Mouse (Mus musculus) heart, postnatal 25 days (tissue): ENCODE data around the gene Krtap9-5. TPM values are rescaled to one million over a fixed set of nuclear protein-coding genes. Genes with fewer than 3 reads are reported as not detected.

ENCODE experiments used
- DNase-seq: peaks from one replicate; pipeline ENCODE4 v3.0.0; 2022; ENCODE audit warnings: low spot score
- intact Hi-C: fragments of 180-260 bp; cut with DNase I; formaldehyde crosslinking; loops from one replicate; pipeline ENCODE4 v1.15.1; 2025
- total RNA-seq, 2 experiments: library from RNA; stranded (reverse); gene quantifications; 2 replicates each; pipeline ENCODE4 v1.2.3; 2021

Gene Krtap9-5
- total RNA-seq, result not detected

DNA sequence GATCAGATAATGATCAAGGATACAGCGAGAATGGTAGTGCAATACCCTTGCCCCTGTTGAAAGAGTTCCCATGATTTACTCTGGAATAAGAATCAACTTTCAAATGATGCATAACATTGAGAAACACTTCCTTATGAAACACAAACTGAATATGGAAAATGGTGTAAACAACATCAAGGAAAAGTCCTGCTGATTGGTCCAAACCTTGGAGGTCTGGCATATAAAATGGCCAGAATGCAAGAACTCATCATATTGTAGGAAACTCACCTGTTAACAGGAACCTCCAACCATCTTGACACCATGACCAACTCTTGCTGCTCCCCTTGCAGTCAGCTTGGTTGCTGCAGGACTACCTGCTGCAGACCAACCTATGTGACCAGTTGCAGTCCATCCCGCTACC, at the start of gene Krtap9-5:
TSS of gene Krtap9-5 (plus strand) at position 301 of the 400 bp plus-strand sequence.
- DNase-seq, result no peak
- intact Hi-C loops, result no loop called here

DNA sequence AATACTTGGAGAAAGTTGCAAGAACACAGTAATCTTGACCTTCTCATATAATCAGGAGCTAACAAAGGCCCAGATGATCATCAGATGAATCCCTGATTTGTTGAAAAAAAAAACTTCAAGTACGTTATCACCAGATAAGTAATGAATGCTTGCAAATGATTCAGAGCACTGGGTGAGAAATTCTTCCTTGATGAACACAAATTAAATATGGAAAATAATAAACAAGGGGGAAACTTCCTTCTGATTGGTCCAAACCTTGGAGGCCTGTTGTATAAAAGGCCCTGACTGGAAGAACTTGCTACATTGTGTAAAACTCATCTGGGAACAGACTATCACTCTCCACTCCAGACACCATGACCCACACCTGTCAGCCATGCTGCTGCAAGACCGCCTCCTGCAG, 40.7 kb upstream of the Krtap9-5 start, which contains the start of gene Krtap31-1:
TSS of gene Krtap31-1 (plus strand) at position 301 of the 400 bp plus-strand sequence.
- intact Hi-C loops, result no loop called here
- no peak for DNase-seq

DNA sequence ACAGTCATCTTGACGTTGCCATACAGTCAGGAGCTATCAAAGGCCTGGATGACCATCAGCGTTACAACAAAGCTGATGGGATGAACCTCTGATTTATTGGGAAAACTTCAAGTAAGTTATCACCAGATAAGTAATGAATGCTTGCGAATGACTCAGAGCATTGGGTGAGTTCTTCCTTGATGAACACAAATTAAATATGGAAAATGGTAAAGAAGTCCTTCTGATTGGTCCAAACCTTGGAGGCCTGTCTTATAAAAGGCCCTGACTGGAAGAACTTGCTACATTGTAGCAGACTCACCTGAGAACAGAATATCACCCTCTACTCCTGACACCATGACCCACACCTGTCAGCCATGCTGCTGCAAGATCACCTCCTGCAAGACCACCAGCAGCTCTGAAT, 33.8 kb upstream of the Krtap9-5 start, which contains the start of gene Gm11565:
TSS of gene Gm11565 (plus strand) at position 301 of the 400 bp plus-strand sequence.
- no peak for DNase-seq
- intact Hi-C loops, result no loop called here

DNA sequence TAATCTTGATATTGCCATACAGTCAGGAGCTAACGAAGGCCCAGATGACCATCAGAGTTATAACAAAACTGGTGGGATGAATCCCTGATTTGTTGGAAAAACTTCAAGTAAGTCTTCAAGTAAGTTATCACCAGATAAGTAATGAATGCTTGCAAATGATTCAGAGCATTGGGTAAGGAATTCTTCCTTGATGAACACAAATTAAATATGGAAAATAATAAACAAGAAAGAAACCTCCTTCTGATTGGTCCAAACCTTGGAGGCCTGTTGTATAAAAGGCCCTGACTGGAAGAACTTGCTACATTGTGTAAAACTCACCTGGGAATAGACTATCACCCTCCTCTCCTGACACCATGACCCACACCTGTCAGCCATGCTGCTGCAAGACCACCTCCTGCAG, 12.3 kb upstream of the Krtap9-5 start, which contains the start of gene Krtap31-2:
TSS of gene Krtap31-2 (plus strand) at position 301 of the 400 bp plus-strand sequence.
- intact Hi-C loops, result no loop called here
- no peak for DNase-seq

DNA sequence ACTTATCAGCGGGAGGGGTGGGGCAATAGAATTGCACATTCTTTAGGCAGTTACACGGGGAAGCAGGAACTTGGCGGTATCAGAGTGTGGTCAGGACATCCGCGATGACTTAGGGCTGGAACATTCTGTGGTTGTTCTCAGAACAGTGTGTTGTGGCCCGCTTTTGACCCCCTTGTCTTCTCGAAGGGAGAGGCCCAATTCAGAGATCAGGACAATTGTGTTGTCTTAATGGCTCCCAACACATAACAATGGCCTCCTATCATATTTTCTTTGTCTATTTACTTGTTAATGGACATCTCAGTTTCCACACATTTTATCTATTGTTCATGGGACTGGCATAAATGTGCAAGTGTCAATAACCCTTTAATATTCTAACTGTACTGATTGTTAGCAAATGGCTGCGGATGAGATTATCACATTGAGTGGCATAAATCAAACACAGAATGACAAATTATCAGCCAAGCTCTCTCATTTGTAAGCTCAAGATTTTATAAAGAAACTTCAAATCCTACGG, 10.5 kb upstream of the Krtap9-5 start:
- DNase-seq, result no peak
- intact Hi-C loops, result no loop called here

DNA sequence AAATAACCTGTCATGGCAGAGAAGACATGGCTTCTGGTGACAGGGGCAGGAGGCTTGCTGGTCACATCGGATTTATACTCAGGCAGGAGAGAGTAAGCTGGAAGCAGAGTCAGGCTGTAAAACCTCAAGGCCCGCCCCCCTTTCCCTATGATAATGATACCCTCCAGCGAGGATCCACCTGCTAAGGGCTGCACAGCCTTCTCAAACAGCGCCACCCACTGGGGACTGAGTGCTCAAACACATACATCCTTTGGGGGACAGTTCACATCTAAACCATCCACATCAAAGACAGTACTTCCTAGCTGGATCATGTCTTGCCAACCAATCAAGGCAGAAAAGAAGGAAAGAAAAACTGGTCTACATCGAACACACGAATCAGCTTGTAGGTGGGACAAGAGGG, 15.9 kb downstream of the Krtap9-5 start:
- DNase-seq, result no peak
- intact Hi-C loops, result no loop called here

DNA sequence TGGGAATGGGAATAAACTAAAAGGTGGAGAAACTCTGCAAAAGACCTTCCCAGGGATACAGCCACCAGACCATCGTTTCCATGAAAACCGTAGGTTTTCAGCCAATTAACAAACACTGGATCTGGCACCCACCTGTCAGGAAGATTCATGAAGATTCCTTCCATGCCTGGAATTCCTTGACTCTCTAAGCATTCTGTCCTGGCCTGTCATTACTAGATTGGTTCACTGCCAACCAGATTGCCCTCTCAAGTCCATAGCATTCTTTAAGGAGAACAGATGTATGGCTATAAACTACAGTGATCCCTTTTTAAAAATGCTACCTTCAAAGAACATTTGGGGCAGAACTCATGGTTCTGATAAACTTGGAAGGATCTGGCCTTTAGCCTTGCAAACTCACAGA, 17.7 kb downstream of the Krtap9-5 start:
- intact Hi-C loops, result no loop called here

DNA sequence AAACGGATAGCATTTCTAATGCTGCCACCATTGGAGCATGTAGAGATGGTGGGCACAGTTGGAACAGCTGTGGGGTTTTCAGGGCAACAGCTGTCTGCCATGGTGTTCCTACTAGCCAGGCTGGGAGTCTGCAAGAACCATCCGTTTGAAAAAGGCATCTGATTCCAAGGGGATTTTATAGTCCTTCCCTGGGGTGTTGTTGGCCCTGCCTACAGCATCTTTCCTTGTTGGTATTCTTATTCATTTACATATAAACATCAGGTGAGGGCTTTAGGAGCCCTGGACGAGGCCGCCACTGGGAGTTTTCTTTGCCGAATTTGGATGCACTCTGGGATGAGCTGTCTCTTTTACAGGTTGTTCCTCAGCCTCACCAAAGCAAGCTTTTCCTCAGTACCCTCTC, 30.7 kb downstream of the Krtap9-5 start, which contains the start of gene Krtap29-1:
TSS of gene Krtap29-1 (minus strand) at position 101 of the 400 bp plus-strand sequence.
- no peak for DNase-seq
- intact Hi-C loops, result no loop called here

More for the DNA sequence above, 17.7 kb downstream of the Krtap9-5 start:
- no peak for DNase-seq

DNA sequence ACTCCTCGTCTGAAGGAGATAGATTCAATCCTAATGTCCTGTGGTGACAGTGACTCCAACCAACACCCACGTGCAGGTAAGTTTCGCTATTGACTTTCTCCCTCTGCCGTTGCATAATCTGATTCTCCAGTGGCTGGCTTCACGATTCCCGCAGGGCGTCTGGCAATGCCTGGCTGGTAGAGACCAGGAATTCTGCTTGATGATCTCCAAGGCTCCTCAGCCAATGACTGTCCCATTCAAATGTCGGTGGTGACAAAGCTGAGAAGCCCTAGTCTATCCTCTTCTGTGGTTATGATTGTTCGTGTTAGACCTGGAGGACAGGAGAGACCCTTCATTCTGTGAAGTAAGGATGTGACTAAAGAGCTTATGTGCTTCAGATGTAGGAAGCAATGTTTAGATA, 34.5 kb downstream of the Krtap9-5 start:
- intact Hi-C loops, result no loop called here
- DNase-seq, result no peak

DNA sequence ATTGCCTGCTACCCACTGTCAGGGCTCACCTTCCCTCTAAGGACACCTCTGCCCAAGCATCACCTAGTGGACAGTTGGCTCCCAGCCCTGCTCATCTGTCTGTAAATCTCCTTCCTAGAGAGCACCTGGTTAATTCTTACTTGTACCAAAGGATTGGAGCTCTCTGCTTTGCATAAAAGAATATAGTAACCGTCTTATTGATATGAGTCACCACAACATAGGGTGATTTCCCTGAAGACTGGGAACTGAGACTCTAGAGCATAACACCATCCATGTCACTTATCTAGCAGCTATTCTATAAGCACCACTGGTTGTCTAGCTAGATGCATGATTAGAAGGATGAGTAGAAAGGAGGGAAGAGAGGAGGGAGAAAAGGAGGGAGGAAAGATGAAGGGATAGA, 35.2 kb downstream of the Krtap9-5 start:
- intact Hi-C loops, result no loop called here
- no peak for DNase-seq

DNA sequence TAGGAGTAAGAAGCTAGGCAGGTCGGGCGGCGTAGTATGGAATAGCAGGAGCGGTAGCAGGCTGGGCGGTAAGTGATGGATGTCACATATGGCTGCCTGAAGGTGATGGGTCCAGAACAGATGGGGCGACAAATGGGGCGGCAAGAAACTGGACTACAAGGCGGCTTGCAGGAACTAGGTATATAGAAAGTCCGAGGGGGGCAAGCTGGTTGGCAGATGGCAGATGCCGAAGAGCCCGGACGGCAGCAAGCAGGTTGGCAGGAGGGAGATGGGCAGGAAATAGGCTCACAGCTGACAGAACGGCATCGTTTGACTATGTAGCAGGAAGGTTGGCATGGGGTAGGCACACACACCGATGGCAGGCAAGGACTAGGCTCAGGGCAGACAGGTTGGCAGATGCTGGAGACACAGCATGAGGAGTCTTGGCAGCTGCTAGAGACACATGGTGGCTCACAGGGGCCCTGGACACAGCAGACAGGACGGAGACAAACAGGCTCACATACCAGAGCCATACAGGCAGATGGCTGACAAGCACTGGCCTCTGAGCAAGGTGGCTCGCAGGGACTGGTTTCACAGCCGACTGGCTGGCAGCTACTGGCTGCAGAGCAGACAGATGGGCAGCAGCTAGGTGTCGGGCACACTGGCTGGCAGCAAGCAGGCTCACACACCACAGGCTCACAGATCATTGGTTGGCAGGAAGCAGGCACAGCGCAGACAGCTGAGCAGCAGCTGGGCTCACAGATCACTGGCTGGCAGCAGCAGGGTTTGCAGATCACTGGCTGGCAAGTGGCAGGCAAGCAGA, 37.2 kb downstream of the Krtap9-5 start:
- intact Hi-C loops, result no loop called here
- DNase-seq, result no peak

DNA sequence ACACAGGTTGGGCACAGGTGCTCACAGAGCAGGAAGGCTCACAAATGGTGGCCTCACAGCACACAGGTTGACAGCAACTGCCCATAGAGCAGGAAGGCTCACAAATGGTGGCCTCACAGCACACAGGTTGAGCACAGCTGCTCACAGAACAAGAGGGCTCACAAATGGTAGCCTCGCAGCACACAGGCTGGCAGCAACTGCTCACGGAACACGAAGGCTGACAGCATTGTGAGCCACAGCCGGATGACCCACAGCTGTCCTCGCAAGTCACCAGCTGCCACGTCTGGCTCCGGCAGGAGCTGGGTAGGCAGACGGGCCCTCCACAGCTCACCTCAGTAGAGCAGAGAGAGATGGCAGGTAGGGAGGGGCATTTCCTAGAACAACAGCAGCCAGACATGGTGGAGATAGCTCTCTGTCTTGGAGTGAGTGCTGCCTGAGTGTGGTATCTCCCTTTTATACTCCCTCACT, 37.9 kb downstream of the Krtap9-5 start, which contains the start of gene Krtap16-1:
TSS of gene Krtap16-1 (minus strand) at position 418 of the 468 bp plus-strand sequence.
- no peak for DNase-seq
- intact Hi-C loops, result no loop called here

DNA sequence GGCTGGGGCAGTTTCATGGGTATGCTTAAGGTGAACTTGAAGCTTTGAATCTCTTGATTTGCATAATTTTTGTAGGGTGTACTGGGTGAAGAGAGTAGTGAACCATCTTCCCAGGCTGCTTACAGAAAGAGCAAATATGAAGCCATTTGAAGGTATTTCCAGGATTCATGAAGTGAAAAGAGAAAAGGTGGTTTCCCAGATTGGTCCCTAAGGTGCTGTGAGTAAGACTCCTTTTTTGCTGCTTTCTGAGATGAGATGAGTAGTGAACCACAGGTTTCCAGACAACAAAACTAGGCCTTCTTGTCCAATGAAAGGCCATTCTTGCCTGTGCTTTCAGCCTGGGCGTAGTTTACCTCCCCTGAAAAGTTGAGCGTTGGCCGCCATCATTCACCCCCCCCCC, 40.3 kb downstream of the Krtap9-5 start:
- DNase-seq, result no peak
- intact Hi-C loops, result no loop called here

DNA sequence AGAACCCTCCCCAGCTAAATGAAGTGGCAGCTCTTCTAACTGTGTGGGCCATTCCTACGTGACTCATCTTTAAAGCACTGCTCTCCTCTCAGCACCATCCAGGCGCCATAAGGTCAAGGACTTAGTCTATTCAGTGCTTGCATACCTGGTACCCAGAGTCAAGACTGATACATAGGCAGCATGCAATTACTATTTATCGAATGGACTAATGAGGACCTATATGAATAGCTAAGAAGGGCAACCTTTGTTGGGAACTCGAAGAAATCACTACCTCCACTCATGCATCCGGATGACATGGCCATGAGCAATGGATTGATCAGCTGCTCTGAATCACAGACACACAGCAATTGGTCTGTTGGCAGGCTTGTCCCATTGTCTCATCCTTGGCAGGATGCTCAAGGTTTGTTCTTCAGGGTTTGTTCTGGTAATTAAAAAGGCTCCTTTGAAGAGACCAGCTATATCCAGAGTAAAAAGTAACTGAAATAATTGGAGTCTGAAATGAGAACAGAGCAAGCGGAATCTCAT, 41.7 kb downstream of the Krtap9-5 start:
- no peak for DNase-seq

DNA sequence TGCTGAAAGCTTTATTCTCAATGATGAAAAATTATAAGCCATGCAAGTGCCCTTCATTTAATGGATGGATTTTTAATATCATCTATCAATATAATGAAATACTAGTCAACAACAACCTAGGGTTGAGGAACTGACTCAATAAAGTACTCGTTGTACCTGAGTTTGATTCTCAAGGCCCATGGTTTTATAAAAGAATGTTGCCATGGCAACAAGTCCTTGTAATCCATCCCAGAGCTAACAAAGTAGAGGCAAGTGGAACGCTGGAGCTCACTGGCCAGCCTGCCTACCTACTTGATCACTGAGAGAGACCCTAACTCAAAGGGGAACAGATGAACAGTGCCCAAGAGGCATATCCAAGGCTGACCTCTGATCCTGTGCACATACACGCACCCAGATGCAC, 42.3 kb downstream of the Krtap9-5 start:
- intact Hi-C loops, result no loop called here
- DNase-seq, result no peak

More for the DNA sequence above, 41.7 kb downstream of the Krtap9-5 start:
- intact Hi-C loops, result no loop called here

DNA sequence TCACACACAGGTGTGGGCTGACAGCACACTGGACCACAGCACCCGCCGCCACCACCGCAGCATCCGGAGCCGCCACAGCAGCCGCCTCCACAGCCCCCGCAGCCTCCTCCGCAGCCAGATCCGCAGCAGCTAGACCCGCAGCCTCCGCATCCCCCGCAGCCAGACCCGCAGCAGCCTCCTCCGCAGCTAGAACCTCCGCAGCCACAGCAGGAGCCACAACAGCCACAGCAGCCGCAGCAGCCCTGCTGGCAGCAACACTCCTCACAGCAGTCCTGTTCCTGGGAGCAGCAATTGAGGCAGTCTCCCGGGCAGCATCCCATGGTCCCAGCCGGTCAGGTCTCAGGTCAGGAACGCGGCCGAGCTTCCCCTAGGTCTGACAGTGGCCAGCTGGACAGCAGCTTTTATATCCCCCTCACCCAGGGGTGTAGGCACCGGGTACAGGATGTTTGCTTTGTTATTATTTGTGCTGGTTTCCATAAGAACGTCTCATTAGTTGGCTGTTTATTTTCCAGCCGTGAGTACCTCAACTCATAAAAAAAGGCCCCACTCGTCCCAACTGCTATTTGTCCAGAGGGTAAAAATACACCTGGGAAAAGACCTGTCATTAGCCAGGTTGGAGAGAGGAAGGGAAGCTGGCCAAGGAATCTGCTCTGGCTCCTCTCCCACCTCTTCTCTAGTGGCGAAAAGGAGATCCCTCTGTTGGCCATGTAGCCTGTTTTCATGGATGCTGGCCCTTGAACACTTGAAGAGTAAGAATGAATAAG, 45.5 kb downstream of the Krtap9-5 start, which contains the start of gene Krtap17-1:
TSS of gene Krtap17-1 (minus strand) at position 375 of the 764 bp plus-strand sequence.
- intact Hi-C loops, result no loop called here
- DNase-seq, result no peak

DNA sequence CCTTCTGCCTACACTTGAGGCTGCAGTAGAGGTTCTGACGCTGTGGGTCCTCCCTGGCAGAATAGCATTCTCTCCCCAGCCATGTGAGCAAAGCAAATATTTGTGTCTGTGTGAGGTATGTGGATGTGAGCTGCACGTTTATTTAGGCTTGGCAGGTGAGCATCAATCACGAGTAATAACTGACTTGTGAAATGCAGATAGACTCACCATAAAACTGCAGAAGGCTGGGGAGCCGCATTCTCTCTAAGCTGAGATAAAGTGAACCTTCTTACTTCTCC, 46.0 kb downstream of the Krtap9-5 start:
- intact Hi-C loops, result no loop called here
- no peak for DNase-seq

DNA sequence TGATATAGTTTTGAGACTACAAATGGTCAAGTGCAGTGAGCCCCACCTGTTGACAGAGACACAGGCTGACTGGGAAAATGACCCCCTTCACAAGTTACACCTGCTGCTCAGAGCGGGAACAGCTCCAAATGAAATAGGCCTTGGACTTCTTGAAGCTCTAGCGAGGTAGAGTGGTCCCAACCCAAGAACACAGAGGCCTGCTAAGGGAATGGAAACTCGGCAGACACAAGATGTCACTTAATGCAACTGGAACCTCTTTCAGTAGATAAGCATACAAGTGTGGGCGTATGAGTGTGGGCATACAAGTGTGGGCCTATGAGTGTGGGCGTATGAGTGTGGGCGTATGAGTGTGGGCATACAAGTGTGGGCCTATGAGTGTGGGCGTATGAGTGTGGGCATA, 50.8 kb downstream of the Krtap9-5 start:
- intact Hi-C loops, result no loop called here
- DNase-seq, result no peak
